Mouse (Mus musculus) liver, embryonic 14.5 days (tissue): Measurements from ENCODE around the gene Ing1. TPM values are rescaled to one million over a fixed set of nuclear protein-coding genes. Genes with fewer than 3 reads are reported as not detected.

Source experiments
- ATAC-seq: fragments of 200-750 bp; cut with Nextera tagmentation; 2 replicates; pipeline ENCODE4 v1.8.0; 2017; ENCODE audit warnings: moderate number of reproducible peaks, mild to moderate bottlenecking, moderate library complexity; ENCODE audit not compliant: insufficient read depth
- DNase-seq, 3 experiments: peaks; one replicate each; pipeline ENCODE4 v3.0.0-alpha.2; 2012 to 2013; ENCODE audit warnings: low read depth in 3 of 3, low spot score in 3 of 3
- H3K27ac ChIP-seq: fragments of 300-500 bp; sonication (generic); 2 replicates; pipeline ENCODE4 v1.5.1; 2014; ENCODE audit warnings: moderate library complexity, mild to moderate bottlenecking, control low read depth, inconsistent platforms
- H3K27me3 ChIP-seq: fragments of 300-500 bp; sonication (generic); 2 replicates; pipeline ENCODE4 v1.6.1; 2014; ENCODE audit warnings: mild to moderate bottlenecking, low read length, moderate library complexity; ENCODE audit not compliant: control insufficient read depth, insufficient read depth
- H3K36me3 ChIP-seq: fragments of 300-500 bp; sonication (generic); replicated peaks from 2 replicates; pipeline ENCODE4 v1.6.1; 2014; ENCODE audit warnings: low read depth; ENCODE audit not compliant: control insufficient read depth, insufficient read depth
- H3K4me1 ChIP-seq, 2 experiments: fragments of 200-500 bp in 1 of 2; fragments of 300-500 bp in 1 of 2; sonication (generic) in 1 of 2; replicated peaks; 2 replicates each; pipeline ENCODE4 v1.6.1; 2012 to 2014; ENCODE audit warnings: antibody characterized with exemption in 1 of 2, inconsistent platforms in 1 of 2, low read length in 1 of 2; ENCODE audit not compliant: control insufficient read depth in 2 of 2, insufficient read depth in 2 of 2
- H3K4me2 ChIP-seq: fragments of 300-500 bp; sonication (generic); 2 replicates; pipeline ENCODE4 v1.6.1; 2014; ENCODE audit warnings: low read depth, mild to moderate bottlenecking, control low read depth, moderate library complexity
- H3K4me3 ChIP-seq, 2 experiments: fragments of 200-500 bp in 1 of 2; fragments of 300-500 bp in 1 of 2; sonication (generic) in 1 of 2; 2 replicates each; pipeline ENCODE4 v1.5.1; 2012 to 2014; ENCODE audit warnings: low read depth in 2 of 2, low read length in 2 of 2, mild to moderate bottlenecking in 2 of 2, control low read depth in 1 of 2, inconsistent platforms in 1 of 2, moderate library complexity in 1 of 2; ENCODE audit not compliant: insufficient read depth in 1 of 2
- H3K9ac ChIP-seq: fragments of 300-500 bp; sonication (generic); replicated peaks from 2 replicates; pipeline ENCODE4 v1.6.1; 2014; ENCODE audit warnings: mild to moderate bottlenecking, control low read depth, moderate library complexity
- H3K9me3 ChIP-seq: fragments of 300-500 bp; sonication (generic); 2 replicates; pipeline ENCODE4 v1.6.1; 2016; ENCODE audit warnings: low read length, mixed read lengths; ENCODE audit not compliant: control insufficient read depth
- CTCF ChIP-seq: IDR thresholded peaks from 2 replicates; pipeline ENCODE4 v1.5.1; 2016; ENCODE audit warnings: antibody characterized with exemption, low read depth, control low read depth
- EP300 ChIP-seq: IDR thresholded peaks from 2 replicates; pipeline ENCODE4 v1.6.1; 2016; ENCODE audit warnings: antibody characterized with exemption, low read depth
- WGBS: fragments of 180-500 bp; shearing (Covaris S2); extraction: QIAGEN DNeasy Blood & Tissue Kit; methylation state at CpG from one replicate; pipeline ENCODE4 v1.1.7; 2014; ENCODE audit not compliant: insufficient replicate concordance; 5-methylcytosine and 5-hydroxymethylcytosine counted together
- polyA plus RNA-seq, 2 experiments: library from polyadenylated mRNA; depleted of rRNA in 1 of 2; stranded (reverse) in 1 of 2; unstranded in 1 of 2; fragments of >200 nt; fragmentation: Nextera tagmentation in 1 of 2; extraction: Ambion mirVana in 1 of 2; gene quantifications; 2 replicates each; pipeline versions ENCODE4 v1.2.1 to v1.2.3; 2012 to 2014

Gene Ing1
- polyA plus RNA-seq (2012; rRNA removed) (9.3 and 15.6 TPM in 2 replicates), polyA plus RNA-seq (2014; fragmentation: Nextera tagmentation; extraction: Ambion mirVana) (13.2 and 14.2 TPM in 2 replicates)

- under 1% methylated on average over 52 of the region's 52 CpGs for WGBS
- peaks cover 24 to 29% of the 10 kb centered on the region in 2 experiments for H3K4me1 ChIP-seq
Measured at GRCm38 (mm10) chr8:11554799-11555719, at the start of gene Ing1. Gene Ing1 (plus strand): TSS chr8:11555571.

GRCm38 (mm10) chr8:11506074-11506473, 49.3 kb upstream of the Ing1 start:
- Histone ChIP-seq H3K27ac (no peak overlapping the region), H3K27me3 (no peaks in the 10 kb centered on the region), H3K4me2 (no peak overlapping the region), H3K36me3 (peaks cover 27% of the 10 kb centered on the region), H3K9me3 (no peaks in the 10 kb centered on the region), H3K4me3 (no peak overlapping the region), H3K9ac (no peak overlapping the region), H3K4me1 (no peaks in the 10 kb centered on the region)
- 84% methylated on average over 14 of the region's 14 CpGs for WGBS
- no peak for TF ChIP-seq CTCF
- TF ChIP-seq EP300 = no peak
- ATAC-seq (no peak), DNase-seq (no peak)

More at GRCm38 (mm10) chr8:11554799-11555719, at the start of gene Ing1:
- Histone ChIP-seq H3K27me3 (no peaks in the 10 kb centered on the region), H3K4me3 (peak within 1 kb of the TSS; percentile 96 to 99), H3K9ac (peak within 1 kb of the TSS; percentile 95), H3K4me2 (peak within 1 kb of the TSS; percentile 91), H3K27ac (peak within 1 kb of the TSS; percentile 86), H3K9me3 (no peaks in the 10 kb centered on the region), H3K36me3 (no peaks in the 10 kb centered on the region)
- DNase-seq = peak; percentile 86 to 89 (median 87)
- ATAC-seq = peak; percentile 62
- TF ChIP-seq EP300 (peak; percentile 21; the same call in 1 of the 2 replicates), CTCF (0 out of 2 replicates have a peak, but pooled peaks have one; percentile 5)

GRCm38 (mm10) chr8:11506802-11507201, 48.6 kb upstream of the Ing1 start:
- WGBS = 65% methylated on average over 6 of the region's 6 CpGs
- no peak for TF ChIP-seq EP300
- TF ChIP-seq CTCF = peak; percentile 86
- H3K27ac ChIP-seq = no peak overlapping the region
- H3K36me3 ChIP-seq = peaks cover 28% of the 10 kb centered on the region
- no peak overlapping the region for H3K4me3 ChIP-seq
- no peak overlapping the region for H3K9ac ChIP-seq
- 0 out of 2 replicates have a peak, but pooled peaks have one; percentile 30 for ATAC-seq
- peak in 2 of 3 experiments; percentile 40 to 45 for DNase-seq
- H3K4me1 ChIP-seq = peaks cover 0 to under 1% of the 10 kb centered on the region in 2 experiments; a peak in 2 of 4 replicates
- no peak overlapping the region for H3K4me2 ChIP-seq
- H3K9me3 ChIP-seq = no peaks in the 10 kb centered on the region
- no peaks in the 10 kb centered on the region for H3K27me3 ChIP-seq

GRCm38 (mm10) chr8:11508880-11509279, 46.5 kb upstream of the Ing1 start:
- H3K4me1 ChIP-seq = peaks cover 8 to 18% of the 10 kb centered on the region in 2 experiments; a peak in 3 of 4 replicates
- no peak overlapping the region for H3K27ac ChIP-seq
- no peaks in the 10 kb centered on the region for H3K27me3 ChIP-seq
- H3K4me2 ChIP-seq = no peak overlapping the region
- WGBS = 83% methylated on average over 10 of the region's 10 CpGs
- H3K4me3 ChIP-seq = no peak overlapping the region
- ATAC-seq (no peak), DNase-seq (no peak)
- H3K9ac ChIP-seq = no peak overlapping the region
- no peaks in the 10 kb centered on the region for H3K9me3 ChIP-seq
- TF ChIP-seq CTCF = no peak
- H3K36me3 ChIP-seq = peaks cover 41% of the 10 kb centered on the region

- H3K27me3 ChIP-seq = no peaks in the 10 kb centered on the region
- 78% methylated on average over 5 of the region's 5 CpGs for WGBS
- no peak overlapping the region for H3K9ac ChIP-seq
- DNase-seq = no peak
- no peak for TF ChIP-seq EP300
- no peak for TF ChIP-seq CTCF
- H3K4me3 ChIP-seq = no peak overlapping the region
- no peak overlapping the region for H3K27ac ChIP-seq
- no peaks in the 10 kb centered on the region for H3K9me3 ChIP-seq
- peaks cover 29% of the 10 kb centered on the region for H3K36me3 ChIP-seq
- H3K4me2 ChIP-seq = no peak overlapping the region
- peaks cover 8 to 18% of the 10 kb centered on the region in 2 experiments; a peak in 3 of 4 replicates for H3K4me1 ChIP-seq
- ATAC-seq = no peak
Measured at GRCm38 (mm10) chr8:11510971-11511370, 44.4 kb upstream of the Ing1 start.
